Mouse (Mus musculus) heart, postnatal 4 days (tissue): ENCODE measurements around the gene Ensa. TPM values are rescaled to one million over a fixed set of nuclear protein-coding genes. Genes with fewer than 3 reads are reported as not detected.
"Not testable (repeated sequence)": the region's sequence is repeated elsewhere in the genome, so short reads cannot be mapped to it uniquely, and the experiment has no call there.

Experiments
- DNase-seq: peaks from one replicate; pipeline ENCODE4 v3.0.0; 2021
- total RNA-seq, 2 experiments: library from RNA; stranded (reverse); gene quantifications; 2 replicates each; pipeline ENCODE4 v1.2.3; 2021

Gene Ensa
- total RNA-seq, 2 experiments from 2014 or later = 49.2 to 50.5 TPM

DNA sequence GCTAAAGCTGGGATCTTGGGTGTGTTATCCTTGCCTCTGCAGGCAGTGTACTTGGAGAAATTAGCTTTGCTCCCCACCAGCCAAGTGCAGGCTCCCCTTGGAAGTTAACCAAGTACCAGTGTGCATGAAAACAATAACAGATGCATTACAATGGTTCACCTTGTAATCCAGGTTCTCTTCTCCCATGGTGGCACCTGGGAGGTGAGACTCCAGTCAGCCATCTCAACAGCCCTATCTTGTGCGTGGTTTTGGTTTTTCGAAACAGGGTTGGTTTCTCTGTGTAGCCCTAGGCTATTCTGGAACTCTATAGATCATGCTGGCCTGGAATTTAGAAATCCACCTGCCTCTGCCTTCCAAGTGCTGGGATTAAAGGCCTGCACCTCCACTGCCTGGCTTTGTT is 38.7 kb downstream of the Ensa start:
- DNase-seq = peak; percentile 7

DNA sequence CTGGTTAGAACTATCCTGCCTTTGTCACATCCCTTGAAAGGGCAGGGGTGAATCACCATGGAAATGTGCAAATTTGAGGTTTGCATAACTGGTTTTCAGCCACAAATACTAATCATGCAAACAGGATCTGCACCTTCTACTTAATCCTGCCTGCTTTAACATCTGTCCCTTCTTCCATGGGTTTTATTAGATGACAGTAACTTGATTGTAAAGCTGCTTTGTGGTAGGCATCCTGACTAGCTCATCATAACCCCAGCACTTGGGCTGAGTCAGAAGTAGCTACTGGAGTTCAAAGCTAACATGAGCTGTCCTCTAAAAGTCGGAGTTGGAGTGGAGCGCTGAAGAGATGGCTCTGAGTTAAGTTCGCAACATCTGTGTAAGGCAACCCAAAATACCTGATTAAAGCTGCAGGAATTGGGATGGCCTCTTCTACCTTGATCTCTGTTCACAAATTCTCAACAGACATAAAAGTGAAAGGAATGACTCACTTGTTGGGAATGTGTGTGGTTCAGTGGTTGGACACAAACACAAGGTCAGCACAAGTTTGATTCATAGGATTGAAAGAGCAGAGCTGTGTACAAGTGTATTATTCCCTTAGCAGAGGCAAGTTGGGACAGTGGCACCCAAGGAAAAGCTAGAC is 39.3 kb downstream of the Ensa start:
- peak; percentile 7 for DNase-seq

GRCm38 (mm10) chr3:95664940-95665352 is 40.2 kb downstream of the Ensa start:
- DNase-seq = peak; percentile 9

GRCm38 (mm10) chr3:95666124-95666844 is 41.5 kb downstream of the Ensa start:
- peak; percentile 85 for DNase-seq

- DNase-seq = no peak
These were observed 42.7 kb downstream of the Ensa start for GRCm38 (mm10) chr3:95667521-95667920.

GRCm38 (mm10) chr3:95668026-95668425 is 43.2 kb downstream of the Ensa start:
- DNase-seq = peak; percentile 76

- DNase-seq = no peak
These were observed 44.0 kb downstream of the Ensa start for GRCm38 (mm10) chr3:95668589-95669308.

DNA sequence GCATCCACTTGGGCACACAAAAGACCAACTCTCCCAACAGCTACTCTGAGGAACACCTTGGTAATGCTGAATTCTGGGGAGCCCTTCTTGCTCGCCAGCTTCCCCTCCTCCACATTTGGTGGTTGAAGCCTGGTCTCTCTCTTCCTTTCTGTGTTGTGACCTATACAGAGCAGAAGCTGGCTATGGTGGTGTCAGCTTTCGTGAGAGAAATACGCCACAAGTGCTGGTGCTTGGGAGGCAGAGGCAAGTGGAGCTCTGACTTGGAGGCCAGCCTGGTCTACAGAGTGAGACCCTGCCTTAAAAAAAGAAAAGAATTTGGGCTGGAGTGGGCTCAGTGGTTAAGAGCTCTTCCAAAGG is 44.5 kb downstream of the Ensa start:
- no peak for DNase-seq

- DNase-seq = not testable (repeated sequence)
These were observed 45.6 kb downstream of the Ensa start for GRCm38 (mm10) chr3:95670419-95670818.

DNA sequence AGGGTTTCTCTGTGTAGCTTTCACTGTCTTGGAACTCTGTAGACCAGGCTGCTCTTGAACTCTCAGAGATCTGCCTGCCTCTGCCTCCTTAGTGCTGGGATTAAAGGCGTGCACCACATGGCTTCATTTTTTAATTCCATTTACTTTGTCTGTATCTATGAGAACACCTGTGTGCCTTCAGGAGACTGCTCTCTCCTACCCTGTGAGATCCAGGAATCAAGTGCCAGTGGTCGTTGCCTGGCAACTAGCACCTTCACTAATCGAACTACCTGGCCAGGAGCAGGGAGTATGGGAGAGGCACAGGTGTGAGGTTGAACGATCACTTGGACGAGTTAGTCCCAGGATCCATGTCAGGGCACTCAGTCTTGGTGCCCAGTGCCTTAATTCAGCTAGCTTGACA is 46.4 kb downstream of the Ensa start:
- peak; percentile 5 for DNase-seq

DNA sequence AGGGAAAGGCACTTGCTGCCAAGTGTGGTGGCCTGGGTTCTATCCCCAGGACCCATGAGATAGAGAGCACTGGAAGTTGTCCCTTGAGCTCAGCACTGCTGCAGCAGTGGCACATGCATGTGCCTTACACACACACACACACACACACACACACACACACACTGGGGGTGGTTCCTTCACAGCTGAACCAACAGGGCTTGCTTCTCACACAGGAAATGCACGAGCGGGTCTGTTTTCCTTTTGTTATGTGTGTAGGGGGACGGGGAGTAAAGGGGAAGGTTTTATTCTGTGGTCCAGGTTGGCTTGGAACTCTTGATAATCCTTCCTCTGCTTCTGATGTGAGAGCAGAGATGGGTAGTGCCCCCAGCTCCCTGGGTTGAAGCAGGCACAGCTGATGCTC is 47.7 kb downstream of the Ensa start:
- no peak for DNase-seq

DNA sequence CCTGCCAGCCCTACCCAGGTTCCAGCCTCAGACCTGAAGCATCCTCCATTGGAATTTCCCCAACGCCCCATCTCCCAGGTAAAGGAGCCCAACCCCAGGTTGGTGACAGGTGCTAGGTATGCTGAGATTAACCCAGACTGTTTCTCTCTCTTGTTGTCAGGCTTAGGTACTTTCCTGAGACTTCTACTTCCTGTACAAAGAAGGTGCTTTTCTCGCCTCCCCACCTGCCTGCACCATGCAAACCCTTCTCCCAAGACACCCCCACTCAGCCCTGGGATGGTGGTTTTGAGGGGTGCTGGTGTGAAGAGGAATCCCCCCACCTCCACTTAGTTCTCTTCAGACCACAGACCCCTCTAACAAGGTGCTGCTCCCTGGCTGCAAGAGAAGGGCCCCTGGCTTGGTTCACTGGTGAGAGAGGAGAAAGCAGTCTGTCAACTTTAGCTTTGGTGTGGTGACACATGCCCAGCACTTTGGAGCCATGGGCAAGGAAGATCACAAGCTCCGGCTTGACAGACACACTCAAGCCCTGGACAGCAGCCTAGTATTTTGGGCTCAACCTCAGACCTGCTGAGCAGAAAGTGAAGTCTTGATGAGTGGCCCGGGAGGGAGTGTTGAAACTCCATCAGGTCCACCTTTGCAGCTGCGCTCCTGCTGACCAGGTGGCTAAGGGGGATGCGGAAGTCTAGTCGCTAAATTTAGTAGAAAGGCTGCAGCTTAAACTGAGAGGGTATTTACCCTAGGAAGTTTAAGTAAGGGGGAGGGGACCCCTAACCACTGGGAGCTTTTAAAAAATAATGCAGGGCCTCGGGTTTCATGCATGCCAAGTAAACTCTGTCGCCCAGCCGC is 48.3 kb downstream of the Ensa start:
- no peak for DNase-seq

GRCm38 (mm10) chr3:95673707-95674211 is 49.0 kb downstream of the Ensa start:
- no peak for DNase-seq

DNA sequence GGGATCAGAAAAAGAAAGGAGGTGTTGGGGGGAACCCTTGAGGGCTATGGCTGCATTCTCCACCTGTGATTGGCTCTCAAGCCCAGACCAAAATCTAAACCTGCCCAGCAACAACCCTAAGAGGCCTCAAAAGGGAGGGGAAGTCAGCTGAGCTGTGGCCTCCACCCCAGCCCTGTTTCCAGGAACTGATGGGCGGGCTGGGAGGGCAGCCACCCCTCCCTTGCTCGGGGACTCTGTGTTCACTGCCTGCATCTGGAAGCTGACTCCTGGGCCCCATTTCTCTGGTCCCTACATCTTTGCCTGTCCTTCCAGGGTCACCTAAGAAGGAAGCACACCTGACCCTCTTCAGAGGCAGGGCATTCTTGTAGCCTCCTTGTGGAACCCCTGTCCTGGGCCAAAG is 49.4 kb downstream of the Ensa start:
- peak; percentile 80 for DNase-seq

DNA sequence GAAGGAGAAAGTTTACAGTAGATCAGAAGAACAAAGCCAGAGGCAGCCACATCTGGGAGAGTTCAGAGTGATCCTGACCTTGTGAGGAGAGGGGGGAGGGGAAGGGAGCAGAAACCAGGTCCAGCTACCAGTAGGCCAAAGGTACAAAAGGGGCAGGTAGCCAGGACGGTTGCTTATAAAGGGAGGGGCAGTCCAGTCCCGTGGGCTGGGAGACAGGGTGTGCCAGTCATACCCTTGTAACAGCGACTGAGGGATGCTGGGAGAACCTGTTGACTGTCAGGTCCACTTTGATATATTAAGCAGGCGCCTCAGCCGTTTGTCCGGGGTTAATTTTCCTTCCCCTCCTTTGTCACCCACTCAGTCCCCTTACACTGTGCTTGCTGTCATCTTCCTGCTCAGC is 50.0 kb downstream of the Ensa start:
- no peak for DNase-seq

GRCm38 (mm10) chr3:95675301-95676092 is 50.7 kb downstream of the Ensa start:
- peak; percentile 84 for DNase-seq

- DNase-seq = peak; percentile 90
These were observed 52.1 kb downstream of the Ensa start for GRCm38 (mm10) chr3:95676745-95677419.

- no peak for DNase-seq
These were observed 52.8 kb downstream of the Ensa start for GRCm38 (mm10) chr3:95677420-95678090.

- no peak for DNase-seq
These were observed 54.8 kb downstream of the Ensa start for GRCm38 (mm10) chr3:95679551-95679950.

DNA sequence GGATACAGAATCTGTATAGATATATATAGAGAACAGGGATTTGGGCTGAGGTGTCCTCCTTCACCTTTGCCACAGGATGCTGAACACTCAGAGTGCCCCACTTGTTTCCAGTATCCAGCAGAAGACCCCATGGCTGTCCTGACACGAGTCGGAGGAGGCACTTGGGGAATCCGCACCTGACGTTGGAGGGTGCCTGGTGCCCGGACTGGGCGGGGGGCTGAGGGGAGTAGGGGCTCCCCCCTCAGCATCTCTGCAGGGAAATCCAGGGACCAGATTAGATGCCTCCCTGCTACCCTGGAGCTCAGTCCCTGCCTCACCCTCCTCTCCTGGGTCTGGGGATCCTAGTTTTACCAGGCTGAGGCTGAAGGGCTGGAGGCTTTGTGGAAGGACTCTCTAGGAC is 55.9 kb downstream of the Ensa start:
- DNase-seq = no peak
